Mouse (Mus musculus) left cerebral cortex, postnatal 10 days (tissue): Measurements from ENCODE around the gene Gm44973. TPM values are rescaled to one million over a fixed set of nuclear protein-coding genes. Genes with fewer than 3 reads are reported as not detected.
"Not testable (repeated sequence)": the region's sequence is repeated elsewhere in the genome, so short reads cannot be mapped to it uniquely, and the experiment has no call there.

Source experiments
- DNase-seq, 2 experiments: peaks; one replicate each; pipeline ENCODE4 v3.0.0; 2021 to 2022; ENCODE audit warnings: low spot score in 2 of 2, mixed read lengths in 1 of 2; ENCODE audit errors: extremely low spot score in 1 of 2
- intact Hi-C: fragments of 180-260 bp; cut with DNase I; formaldehyde crosslinking; loops from one replicate; pipeline ENCODE4 v1.15.1; 2025
- total RNA-seq, 2 experiments: library from RNA; stranded (reverse); gene quantifications; 2 replicates each; pipeline ENCODE4 v1.2.3; 2021

Gm44973 gene
- total RNA-seq, result not detected

DNA sequence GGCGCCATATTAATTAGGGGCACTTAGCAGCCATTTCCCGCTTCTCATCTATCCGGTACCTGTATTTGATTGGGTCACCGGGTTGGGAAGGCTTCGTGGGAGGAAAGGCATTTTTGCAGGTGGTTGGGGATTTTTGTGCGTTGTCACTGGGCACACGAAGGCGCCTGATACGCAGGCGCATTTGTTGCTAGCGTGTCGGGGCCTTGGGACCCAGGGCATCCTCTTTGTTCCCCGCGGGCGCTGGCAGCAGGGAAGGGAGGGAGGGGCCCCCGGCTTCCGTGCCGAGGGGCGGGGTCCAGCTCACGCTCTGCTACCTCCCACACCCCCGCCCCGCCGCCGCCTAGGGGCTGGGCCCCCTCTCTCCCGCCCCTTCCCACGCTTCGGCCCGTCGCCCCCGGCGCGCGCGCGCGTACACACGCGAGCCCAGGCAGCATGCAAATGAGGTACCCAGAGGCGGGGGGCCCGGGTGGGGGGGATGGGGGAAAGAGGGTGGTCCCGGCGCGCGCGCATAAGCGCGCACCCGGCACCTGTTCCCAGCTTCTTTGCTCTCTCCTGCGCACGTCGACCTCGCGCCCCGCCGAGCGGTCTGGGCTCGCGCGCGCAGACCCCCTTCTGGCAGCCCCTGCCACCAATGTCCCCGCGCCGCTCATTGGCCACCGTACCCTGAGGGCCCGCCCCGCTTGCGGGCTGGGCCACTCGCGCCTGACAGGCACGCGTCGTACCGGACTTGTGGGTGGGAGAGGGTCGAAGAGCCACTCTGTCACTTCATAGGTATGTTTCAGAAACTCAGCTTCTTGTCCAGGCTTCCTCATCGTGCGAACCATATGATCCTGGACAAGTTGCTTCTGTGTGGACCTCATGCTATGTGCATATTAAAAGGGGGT, at the start of gene Gm44973:
Gm44973 (plus strand) TSS at position 379 of the 884 bp plus-strand sequence.
- DNase-seq, result peak; percentile 89 to 99
- intact Hi-C loops, result no loop called here

DNA sequence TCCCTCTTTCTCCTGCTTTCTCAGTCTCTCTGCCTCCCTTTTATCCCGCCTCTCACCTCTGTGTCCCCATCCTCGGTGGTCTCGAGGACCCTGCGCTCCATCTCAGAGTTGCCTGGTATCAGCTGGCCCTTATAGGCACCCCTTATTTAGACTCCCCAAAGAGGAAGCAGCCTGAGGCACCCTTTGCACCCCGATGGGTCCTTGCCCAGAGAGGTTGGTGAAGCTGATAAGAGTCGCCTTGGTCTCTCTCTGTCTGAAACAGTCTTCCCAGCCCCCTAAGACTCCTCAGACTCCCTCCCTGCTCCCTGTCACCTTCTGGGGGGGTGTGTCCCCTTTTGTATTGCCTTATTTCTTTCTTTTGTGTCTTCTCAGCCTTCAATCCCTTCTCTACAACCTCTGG, 44.2 kb upstream of the Gm44973 start, which contains the start of gene Sbk3:
Sbk3 (minus strand) TSS at position 101 of the 400 bp plus-strand sequence.
- DNase-seq, result no peak
- intact Hi-C loops, result no loop called here

DNA sequence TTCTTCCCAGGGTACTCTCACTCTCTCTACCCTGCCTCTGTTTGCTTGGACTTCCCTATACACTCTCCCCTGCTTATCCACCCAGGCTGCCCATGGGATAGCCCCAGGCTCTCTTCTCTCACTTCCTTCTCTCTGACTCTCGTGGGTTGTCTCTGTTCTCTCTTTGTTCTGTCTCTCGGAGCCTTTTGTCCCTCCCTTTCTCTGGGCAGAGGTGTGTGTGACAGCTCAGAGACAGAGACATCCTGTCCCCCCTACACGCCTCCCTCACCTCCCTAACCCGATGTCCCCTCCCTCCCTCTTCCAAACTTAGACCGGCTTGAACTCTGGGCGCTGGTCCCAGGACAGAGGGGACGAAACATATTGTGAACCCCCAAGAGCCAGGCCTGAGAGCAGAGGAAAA, 43.6 kb upstream of the Gm44973 start:
- DNase-seq, result no peak
- intact Hi-C loops, result no loop called here

DNA sequence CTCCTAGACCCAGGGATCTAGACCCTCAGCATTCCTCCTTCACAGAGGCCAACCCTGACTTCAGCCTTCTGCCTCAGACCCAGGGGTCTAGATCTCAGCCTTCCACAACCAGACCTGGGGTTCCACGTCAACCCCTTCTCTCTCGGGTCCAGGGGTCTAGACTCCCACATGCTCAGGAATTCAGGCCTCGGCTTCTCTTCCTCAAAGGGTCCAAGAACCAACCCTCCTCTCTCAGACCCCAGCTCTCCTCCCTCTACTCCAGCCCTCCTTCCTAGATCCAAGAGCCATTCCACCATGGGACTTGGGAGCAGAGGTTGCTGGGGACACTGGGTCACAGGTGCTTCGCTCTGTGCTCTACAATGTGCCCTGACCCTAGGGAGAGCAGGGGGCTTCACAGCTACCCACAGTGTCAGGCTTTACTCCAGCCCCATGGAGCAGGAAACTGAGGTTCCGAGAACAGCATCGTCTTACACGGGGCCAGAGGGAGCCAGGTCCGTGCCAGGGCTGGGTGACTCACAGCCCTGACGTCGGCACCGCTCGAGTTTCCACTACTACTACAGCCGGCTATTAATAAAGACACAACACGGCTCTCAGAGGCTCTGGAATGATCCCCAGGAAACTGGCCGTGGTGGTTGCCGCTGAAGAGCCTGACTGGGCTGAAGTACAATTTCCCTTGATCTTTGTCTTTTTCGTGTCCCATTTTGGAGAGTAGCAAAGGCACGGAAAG, 42.8 kb upstream of the Gm44973 start:
- intact Hi-C loops, result no loop called here
- no peak for DNase-seq

DNA sequence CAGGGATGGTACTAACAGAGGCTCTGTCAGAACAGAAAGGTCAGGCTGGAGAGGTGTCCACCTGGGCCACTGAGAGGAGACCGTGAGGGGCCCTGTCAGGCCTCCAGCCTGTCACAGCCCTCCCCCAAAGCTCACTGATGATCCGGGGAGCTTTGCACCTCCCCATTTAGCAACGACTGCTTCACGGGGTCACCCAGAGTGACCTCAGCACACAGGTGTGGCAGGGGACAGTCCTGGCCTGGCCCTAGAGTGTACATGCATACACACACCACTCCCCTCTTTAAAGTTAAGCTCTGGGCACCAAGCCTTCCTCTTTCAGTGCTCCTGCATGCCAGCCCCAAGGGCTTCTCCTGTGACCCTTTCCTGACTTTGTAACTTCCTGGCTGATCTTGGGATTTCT, 39.8 kb upstream of the Gm44973 start:
- DNase-seq, result no peak
- intact Hi-C loops, result no loop called here

DNA sequence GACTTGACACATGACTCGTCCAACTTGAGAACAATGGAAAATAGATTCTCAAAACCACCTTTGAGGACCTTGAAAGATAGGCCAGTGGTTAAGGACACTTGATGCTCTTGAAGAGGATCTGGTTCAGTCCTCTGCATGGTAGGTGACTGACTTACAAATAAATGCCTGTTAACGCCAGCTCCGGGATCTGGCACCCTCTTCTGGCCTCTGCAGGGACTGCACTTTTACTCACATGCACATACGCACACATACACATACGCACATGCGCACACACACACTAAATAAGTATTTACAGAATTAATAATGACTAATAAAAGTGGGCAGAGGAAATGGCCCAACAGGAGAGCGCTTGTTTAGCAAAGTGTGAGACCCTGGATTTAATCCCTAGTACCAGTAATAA, 38.5 kb upstream of the Gm44973 start:
- no peak for DNase-seq
- intact Hi-C loops, result no loop called here

DNA sequence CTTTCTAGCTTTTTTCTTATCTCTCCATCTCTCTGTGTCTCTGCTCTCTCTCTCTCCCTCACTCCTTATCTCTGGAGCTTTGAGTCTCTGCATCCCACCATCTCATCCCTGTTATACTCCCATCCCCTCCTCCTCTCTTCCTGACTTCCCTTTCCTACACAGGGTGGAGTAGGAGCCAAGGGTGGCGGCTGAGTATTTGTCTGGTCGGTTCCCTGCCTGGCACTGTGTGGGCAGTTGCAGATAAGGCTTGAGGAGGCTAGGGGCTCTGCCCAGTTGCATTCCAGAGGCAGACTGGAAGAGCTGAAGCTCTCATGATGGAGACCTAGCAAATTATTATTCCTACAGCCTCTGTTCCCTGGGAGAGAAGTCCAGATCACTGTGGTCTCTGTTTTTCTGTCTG, 27.0 kb upstream of the Gm44973 start:
- DNase-seq, result no peak
- intact Hi-C loops, result no loop called here

DNA sequence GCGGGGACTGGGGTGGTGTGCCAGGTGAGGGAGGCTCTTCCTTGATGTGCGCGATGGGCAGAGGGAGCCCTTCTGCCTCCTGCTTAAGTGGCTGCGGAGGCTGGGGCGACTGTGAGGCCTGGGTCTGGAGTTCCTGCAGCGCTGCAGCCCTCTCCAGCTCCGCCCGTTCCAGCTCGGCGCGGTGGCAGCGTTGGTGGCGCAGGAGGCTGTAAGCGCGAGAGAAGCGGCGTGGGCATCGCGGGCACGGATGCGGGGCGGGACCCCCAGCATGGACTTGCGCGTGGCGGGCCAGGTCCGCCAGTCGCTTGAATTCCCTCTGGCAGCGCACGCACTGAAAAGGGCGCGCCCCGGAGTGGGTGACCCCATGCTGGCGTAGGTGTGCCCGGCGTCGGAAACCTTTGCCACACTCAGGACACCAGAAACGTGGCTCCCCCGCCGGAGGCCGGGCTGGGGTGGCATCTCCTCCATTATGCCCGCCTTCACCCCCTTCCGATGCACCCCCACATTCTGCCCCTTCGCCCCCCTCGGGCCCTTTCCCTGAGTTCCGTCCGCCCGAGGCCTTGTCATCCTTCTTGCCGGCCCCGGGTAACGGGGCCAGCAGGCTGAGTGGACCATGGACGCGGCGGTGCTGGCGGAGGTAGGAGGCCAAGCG, 21.8 kb upstream of the Gm44973 start:
- intact Hi-C loops, result no loop called here
- no peak for DNase-seq

DNA sequence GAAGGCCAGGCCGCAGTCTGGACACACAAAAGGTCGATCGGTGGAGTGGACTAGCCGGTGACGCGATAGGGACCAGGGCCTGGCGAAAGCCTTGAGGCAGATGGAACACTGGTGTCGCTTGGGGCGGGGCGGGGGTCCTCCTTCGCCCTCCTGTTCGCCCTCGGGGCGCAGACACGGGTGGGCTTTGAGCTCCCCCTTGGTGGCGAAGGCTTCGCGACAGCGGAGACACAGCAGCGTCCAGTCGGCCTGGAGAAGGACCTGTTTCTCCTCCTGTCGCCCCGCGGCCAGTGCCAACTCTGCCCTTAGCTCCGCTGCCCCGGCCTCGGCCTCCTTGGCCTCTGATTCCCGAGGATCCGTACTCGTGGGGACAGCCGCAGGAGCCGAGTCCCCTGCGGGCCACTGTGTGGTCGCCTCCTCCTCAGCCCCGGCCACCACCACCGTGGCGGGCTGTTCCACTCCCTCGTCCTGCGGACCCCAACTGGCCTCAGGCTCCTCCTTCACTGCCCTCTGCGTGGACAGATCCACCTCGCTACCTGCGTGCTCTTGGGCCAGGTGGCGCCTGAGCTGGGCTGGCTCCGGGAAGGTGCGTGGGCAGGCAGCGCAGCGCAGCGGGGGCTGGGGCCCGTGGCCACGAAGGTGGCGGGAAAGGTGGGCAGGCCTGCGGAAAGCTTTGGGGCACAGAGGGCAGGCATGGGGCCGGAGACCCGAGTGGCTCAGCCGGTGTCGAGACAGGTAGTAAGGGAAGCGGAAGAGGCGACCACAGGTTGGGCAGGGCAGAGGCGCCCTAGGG, 21.1 kb upstream of the Gm44973 start:
- intact Hi-C loops, result no loop called here
- peak in 1 of 2 experiments; percentile 51 for DNase-seq

DNA sequence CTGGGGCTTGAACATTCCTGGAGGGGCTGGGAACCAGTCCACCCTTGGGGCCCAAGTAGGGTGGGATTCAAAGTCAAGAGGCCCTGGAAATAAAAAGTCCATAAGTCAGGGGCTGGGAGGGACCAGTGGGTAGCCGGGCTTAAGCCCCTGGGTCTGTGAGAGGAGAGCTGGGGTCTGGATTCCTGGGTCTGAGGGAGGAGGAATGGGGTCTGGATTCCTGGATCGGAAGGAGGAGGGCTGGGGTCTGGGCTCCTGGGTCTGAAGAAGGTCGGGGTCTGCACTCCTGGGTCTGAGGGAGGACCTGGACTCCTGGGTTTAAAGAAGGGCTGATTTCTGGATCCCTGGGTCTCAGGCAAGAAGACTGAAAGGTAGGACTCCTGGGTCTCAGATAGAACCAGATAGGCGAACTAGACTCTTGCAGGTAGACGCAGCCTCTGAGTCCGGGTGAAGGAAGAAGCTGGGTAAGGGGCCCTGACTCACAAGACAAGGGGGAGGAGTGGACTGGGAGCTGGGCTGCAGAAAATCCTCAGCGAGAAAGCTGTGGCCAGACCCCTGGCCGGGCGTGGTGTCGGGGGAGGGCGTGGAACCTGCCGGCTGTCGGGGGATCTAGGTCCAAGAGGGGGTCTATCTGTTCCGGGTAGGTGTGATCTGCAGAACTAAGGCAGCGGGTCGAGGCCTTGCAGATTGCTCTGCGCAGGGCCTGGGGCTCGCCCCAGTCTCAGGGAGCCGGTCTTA, 19.9 kb upstream of the Gm44973 start:
- intact Hi-C loops, result no loop called here
- DNase-seq, result no peak

DNA sequence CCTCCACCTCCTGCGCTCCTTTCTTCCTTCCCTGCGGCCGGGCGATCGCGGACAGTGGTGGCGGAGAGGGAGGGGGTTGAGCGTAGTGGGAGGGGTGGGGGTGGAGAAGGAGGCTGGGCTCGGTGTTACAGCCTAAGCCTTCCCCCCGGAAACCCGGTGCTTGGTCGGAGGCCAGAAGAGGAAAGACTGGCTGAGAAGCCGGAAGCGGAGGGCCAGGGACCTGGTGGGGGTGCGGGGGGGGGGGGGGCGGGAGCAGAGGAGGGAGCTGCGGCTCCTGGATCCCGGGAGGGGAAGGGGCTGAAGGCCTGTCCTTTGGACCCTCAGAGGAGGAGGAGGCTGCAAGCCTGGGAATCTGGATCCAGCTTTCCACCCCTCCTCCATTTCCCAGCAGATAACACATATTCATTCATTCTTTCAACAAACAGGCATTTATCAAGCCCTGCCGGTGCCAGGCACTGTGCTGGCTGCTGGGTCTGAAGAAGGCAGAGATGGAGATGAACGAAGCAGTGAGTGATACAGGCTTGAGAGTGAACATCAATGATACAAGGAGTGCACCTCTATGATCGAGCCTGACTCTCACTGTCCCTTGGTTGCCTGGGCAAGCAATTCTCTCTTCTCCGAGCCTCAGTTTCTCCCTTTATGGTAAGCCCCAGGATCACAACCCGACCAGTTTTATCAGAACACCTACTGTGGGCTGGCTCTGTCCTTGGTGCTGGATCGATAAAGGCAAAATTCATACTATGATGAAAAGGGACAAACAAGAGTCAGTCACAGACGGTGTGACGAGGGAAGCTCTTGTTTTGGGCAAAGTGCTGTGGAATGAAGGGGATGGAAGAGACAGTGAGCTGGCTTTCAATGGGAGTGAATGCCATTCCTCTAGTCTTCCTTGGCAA, 19.0 kb upstream of the Gm44973 start, which contains the start of gene Zfp579:
Zfp579 (minus strand) TSS at position 156 of the 893 bp plus-strand sequence.
- peak; percentile 93 to 96 for DNase-seq
- intact Hi-C loops, result no loop called here

DNA sequence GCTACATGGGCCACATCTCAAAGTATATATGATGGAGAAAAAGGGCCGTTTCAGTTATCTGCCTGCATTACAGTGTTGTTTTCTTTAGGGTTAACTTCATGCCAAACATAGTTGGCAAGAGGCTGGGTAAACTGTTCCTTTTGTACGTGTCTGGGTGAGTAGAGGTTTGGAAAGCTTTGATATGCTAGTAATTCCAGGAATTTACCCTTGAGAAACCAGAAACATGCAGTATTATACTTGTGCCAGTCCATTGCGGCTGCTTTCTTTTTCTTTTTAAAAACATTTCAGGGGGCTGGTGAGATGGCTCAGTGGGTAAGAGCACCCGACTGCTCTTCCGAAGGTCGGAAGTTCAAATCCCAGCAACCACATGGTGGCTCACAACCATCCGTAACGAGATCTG, 18.4 kb upstream of the Gm44973 start:
- no peak for DNase-seq
- intact Hi-C loops, result no loop called here

DNA sequence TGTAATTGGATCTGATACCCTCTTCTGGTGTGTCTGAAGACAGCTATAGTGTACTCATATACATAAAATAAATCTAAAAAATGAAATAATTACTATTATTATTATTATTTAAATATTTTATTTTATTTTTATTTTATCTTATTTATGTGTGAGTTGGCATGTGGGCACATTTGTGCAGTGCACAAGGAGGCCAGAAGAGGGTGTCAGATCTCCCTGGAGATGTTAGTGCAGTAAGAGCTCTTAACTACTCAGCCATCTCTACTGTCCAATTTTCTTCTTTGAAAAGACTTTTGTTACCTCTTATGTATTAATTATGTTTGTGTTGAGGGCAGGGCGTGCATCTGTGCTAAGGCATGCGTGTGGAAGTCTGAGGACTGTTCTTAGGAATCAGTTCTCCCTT, 15.4 kb upstream of the Gm44973 start:
- DNase-seq, result no peak
- intact Hi-C loops, result no loop called here

DNA sequence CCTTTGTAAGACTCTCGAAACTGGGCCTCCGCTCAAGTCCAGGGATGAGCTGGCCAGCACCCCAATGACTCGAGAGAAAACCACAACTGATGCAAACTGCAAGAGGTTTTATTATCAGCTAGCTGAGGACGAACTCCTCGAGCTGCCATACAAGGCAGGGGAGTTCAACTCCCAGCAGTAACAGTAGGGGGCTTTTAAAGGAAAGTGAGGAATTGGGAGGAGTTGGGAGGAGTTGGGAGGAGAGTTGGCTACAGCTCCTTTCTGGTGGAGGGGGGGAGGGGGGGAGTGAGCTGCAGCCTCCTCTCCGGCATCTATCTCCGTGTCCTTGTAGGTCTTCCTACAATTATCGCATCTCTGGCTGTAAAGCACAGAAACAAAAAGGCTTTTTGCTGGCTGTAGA, 12.4 kb upstream of the Gm44973 start:
- DNase-seq, intact Hi-C loops: not testable (repeated sequence)

DNA sequence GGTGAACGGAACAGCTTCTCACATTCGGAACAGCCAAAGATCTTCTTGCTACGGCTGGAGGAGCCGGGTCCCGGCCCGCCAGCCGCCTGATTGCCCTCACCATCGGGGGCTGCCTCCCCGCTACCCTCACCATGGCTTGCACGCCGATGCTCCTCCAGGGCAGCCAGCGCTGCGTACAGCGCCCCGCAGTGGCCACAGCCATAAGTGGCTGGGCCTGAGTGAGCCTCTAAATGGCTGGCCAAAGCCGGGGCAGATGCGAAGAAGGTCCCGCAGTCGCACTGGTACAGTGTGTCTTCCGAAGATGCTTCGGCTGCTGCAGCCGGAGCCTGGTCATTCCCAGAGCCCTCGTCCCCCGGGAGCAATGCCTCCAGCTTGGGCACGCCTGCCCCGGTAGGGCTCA, 7.1 kb upstream of the Gm44973 start:
- no peak for DNase-seq
- intact Hi-C loops, result no loop called here

DNA sequence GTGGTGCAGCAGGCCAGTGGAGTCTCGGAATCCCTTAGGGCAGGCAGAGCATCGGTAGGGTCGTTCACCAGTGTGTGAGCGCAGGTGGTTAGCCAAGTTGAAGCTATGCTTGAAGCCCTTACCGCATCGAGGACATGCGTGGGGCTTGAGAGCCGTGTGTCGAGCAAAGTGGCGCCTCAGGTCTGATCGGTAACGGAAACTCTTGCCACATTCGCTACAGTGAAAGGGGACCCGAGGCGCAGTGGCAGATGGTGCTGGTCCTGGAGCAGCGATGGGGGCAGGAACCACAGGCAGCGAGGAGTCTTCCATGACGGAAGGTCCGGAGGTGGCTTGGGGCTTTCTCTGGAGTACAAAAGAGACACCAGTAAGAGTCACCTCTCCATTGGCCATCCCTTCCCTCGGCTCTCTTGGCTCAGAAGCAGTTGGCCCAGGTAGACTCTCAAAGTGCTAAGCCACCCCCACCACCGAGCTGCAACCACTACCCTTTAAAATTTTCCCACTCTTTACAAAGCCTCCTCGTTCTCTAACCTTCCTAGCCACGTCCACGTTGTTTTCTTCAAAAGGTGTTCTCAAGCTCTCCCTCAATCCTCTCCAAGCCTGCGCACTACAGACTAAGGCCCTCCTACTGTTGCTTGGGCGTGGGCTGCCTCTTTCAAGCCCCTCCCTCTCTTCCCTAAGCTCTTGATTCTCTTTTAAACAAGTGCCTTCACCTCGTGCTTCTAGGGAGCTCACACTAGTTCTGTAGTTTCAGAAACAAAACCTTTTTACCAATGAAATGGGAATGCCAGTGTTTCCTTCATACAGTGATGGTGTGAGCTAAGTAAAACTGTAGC, 2.4 kb upstream of the Gm44973 start:
- DNase-seq, result peak in 1 of 2 experiments; percentile 33
- intact Hi-C loops, result no loop called here
